Mouse (Mus musculus) limb, embryonic 14.5 days (tissue): ENCODE measurements around the gene Mgat4b. TPM values are rescaled to one million over a fixed set of nuclear protein-coding genes. Genes with fewer than 3 reads are reported as not detected.

Experiments used
- ATAC-seq: fragments of 200-750 bp; cut with Nextera tagmentation; 2 replicates; pipeline ENCODE4 v1.8.0; 2017; ENCODE audit warnings: low read depth, moderate number of reproducible peaks, moderate TSS enrichment; ENCODE audit not compliant: low FRiP score
- DNase-seq: peaks from one replicate; pipeline ENCODE4 v3.0.0-alpha.2; 2015; ENCODE audit warnings: low spot score
- H3K27ac ChIP-seq: fragments of 300-500 bp; sonication (generic); replicated peaks from 2 replicates; pipeline ENCODE4 v1.5.1; 2014; ENCODE audit warnings: low read depth, mild to moderate bottlenecking, low read length, moderate library complexity, mixed read lengths
- H3K27me3 ChIP-seq: fragments of 300-500 bp; sonication (generic); 2 replicates; pipeline ENCODE4 v1.6.1; 2014; ENCODE audit warnings: low read length, mixed read lengths; ENCODE audit not compliant: control insufficient read depth, insufficient read depth
- H3K36me3 ChIP-seq: fragments of 300-500 bp; sonication (generic); 2 replicates; pipeline ENCODE4 v1.6.1; 2014; ENCODE audit warnings: mild to moderate bottlenecking, low read length, moderate library complexity, mixed read lengths; ENCODE audit not compliant: control insufficient read depth, insufficient read depth
- H3K4me1 ChIP-seq: fragments of 300-500 bp; sonication (generic); 2 replicates; pipeline ENCODE4 v1.6.1; 2014; ENCODE audit warnings: antibody characterized with exemption, low read length, mixed read lengths; ENCODE audit not compliant: control insufficient read depth, insufficient read depth
- H3K4me2 ChIP-seq: fragments of 300-500 bp; sonication (generic); replicated peaks from 2 replicates; pipeline ENCODE4 v1.6.1; 2014; ENCODE audit warnings: low read depth, mild to moderate bottlenecking, low read length, moderate library complexity; ENCODE audit not compliant: severe bottlenecking
- H3K4me3 ChIP-seq: fragments of 300-500 bp; sonication (generic); replicated peaks from 2 replicates; pipeline ENCODE4 v1.5.1; 2014; ENCODE audit warnings: low read length
- H3K9ac ChIP-seq: fragments of 300-500 bp; sonication (generic); 2 replicates; pipeline ENCODE4 v1.6.1; 2014; ENCODE audit warnings: mild to moderate bottlenecking, low read depth, low read length, moderate library complexity; ENCODE audit not compliant: severe bottlenecking
- H3K9me3 ChIP-seq: fragments of 300-500 bp; sonication (generic); 2 replicates; pipeline ENCODE4 v1.6.1; 2016; ENCODE audit warnings: low read length; ENCODE audit not compliant: control insufficient read depth
- POLR2A ChIP-seq: fragments of 200-500 bp; IDR thresholded peaks from 2 replicates; pipeline ENCODE4 v1.8.0; 2012; ENCODE audit warnings: inconsistent platforms, mild to moderate bottlenecking, moderate library complexity, borderline replicate concordance; ENCODE audit not compliant: insufficient read depth, insufficient read length; ENCODE audit errors: extremely low read depth
- WGBS: fragments of 180-500 bp; shearing (Covaris S2); extraction: QIAGEN DNeasy Blood & Tissue Kit; methylation state at CpG from one replicate; pipeline ENCODE4 v1.1.7; 2014; 5-methylcytosine and 5-hydroxymethylcytosine counted together
- polyA plus RNA-seq, 2 experiments: library from polyadenylated mRNA; depleted of rRNA in 1 of 2; stranded (reverse) in 1 of 2; unstranded in 1 of 2; fragments of >200 nt; fragmentation: Nextera tagmentation in 1 of 2; extraction: Ambion mirVana in 1 of 2; gene quantifications; 2 replicates each; pipeline versions ENCODE4 v1.2.1 to v1.2.3; 2012 to 2014

Mgat4b gene
- polyA plus RNA-seq, 2 experiments = 21.1 to 34.5 TPM

DNA sequence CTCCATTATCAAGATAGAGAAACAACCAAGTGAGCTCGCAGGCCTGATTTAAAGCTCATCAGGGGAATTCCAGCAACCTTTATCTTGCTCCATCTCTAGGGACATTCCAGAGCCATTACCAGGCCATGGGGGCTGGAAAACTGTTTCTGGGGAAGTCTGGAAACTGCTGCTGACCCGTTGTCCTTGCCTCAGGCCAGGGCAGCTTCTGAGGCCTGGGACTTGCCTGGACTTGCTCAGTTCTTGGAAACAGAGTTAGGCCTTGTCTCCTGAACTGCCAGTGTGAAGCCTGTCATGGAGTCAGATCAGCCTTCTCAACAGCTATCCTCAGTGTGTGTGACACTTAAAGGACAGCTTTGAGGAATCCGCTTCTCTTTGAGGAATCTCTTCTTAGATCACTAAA is 41.5 kb downstream of the Mgat4b start:
- ATAC-seq (no peak), DNase-seq (no peak)
- Histone ChIP-seq H3K4me2 (no peak overlapping the region), H3K27ac (no peak overlapping the region), H3K27me3 (no peaks in the 10 kb centered on the region), H3K36me3 (peaks cover 14% of the 10 kb centered on the region), H3K9ac (peak overlapping the region; percentile 5; the same call in 1 of the 2 replicates), H3K4me1 (peaks cover 6% of the 10 kb centered on the region; the same call in 1 of the 2 replicates), H3K9me3 (no peaks in the 10 kb centered on the region), H3K4me3 (no peak overlapping the region)
- no peak for TF ChIP-seq POLR2A
- 40% methylated on average over 3 of the region's 3 CpGs for WGBS

DNA sequence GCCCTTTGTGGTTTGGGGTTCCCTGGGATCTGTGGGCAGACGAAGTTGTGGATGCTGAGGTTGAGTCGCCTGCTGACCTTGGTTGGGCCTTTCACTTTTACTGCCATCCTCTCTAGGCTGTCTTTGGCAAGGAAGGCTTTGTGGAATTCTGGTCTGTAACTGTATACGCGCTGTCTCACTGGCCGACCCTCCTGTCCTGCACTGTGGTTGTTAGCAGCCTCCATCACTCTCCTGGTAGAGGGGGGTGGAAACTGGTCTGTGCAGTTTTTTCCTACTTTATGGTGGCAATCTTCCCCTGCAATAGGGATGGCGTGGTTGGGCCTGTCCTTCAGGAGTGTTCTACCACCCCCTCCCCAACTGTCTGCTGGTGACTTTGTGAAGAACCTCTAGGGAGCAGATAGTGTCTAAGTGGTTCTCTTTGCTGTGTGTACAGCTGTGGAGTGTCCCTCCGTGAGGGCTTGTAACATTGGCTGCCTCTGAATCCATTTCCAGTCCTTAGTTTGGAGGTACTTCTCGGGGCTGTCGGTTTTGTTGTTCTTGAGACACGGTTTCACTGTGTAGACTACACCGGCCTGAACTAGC is 42.1 kb downstream of the Mgat4b start:
- 0 out of 2 replicates have a peak overlapping the region, but pooled peaks have one; percentile 20 for H3K27ac ChIP-seq
- no peak for DNase-seq
- 43% methylated on average over 11 of the region's 11 CpGs for WGBS
- peaks cover 20% of the 10 kb centered on the region for H3K36me3 ChIP-seq
- H3K4me3 ChIP-seq = no peak overlapping the region
- H3K4me1 ChIP-seq = peaks cover 6% of the 10 kb centered on the region; the same call in 1 of the 2 replicates
- H3K9me3 ChIP-seq = no peaks in the 10 kb centered on the region
- H3K9ac ChIP-seq = peak overlapping the region; percentile 5; the same call in 1 of the 2 replicates
- peak; percentile 63; the same call in 1 of the 2 replicates for ATAC-seq
- no peak overlapping the region for H3K4me2 ChIP-seq
- TF ChIP-seq POLR2A = no peak
- no peaks in the 10 kb centered on the region for H3K27me3 ChIP-seq

DNA sequence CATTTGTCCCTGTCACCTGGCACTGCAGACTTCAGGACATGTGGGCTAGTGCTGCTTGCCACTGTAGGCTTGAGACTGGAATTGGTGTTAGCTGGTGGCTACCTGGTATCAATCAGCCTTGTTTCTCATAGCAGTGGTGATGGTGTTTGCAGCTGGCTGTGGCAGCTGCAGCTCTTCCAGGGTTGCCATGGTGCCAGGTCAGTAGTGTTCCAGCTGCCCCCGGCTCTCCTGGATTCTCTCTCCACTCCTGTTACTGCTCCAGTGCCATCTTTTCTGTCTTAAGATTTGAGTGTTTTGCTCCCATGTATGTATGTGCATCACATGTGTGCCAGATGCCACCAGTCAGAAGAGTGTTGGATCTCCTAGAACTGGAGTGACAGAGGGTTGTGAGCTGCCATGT is 42.7 kb downstream of the Mgat4b start:
- ATAC-seq = no peak
- H3K27ac ChIP-seq = no peak overlapping the region
- 33% methylated on average over 1 of the region's 1 CpGs for WGBS

DNA sequence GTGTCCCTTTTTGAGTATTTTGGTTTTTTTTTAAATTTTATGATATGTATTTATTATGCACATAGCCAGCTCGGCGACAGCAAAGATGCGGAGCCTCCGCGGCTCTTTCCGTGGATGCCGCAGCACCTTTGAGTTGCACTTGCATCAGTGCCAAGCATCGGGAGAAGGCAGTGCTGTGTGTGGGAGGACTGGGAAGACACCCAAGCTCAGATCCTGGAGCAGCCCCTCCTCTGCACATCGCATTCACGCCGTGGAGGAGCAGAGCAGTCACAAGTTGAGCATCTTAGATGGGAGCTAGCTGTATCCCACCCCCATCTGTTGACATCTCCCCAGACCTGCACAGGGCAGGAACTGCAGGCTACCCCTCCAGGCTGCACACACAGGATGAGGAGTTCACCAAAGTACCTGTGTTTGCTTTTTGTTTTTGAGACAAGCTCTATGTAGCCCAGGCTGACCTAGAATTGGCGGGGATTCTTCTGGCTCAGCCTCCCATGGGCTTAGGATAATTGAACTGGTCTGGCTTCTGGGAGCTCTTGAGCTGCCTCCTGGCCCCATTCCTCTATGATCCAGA is 43.4 kb downstream of the Mgat4b start:
- H3K4me2 ChIP-seq = no peak overlapping the region
- ATAC-seq (no peak), DNase-seq (no peak)
- H3K27ac ChIP-seq = no peak overlapping the region
- no peak overlapping the region for H3K9ac ChIP-seq
- peaks cover 33% of the 10 kb centered on the region for H3K36me3 ChIP-seq
- no peaks in the 10 kb centered on the region for H3K9me3 ChIP-seq
- TF ChIP-seq POLR2A = no peak
- no peaks in the 10 kb centered on the region for H3K27me3 ChIP-seq
- H3K4me1 ChIP-seq = peaks cover 6% of the 10 kb centered on the region; the same call in 1 of the 2 replicates
- H3K4me3 ChIP-seq = no peak overlapping the region
- 80% methylated on average over 12 of the region's 12 CpGs for WGBS

More for the DNA sequence above, 42.7 kb downstream of the Mgat4b start:
- no peak overlapping the region for H3K4me3 ChIP-seq
- H3K4me2 ChIP-seq = no peak overlapping the region
- peaks cover 6% of the 10 kb centered on the region; the same call in 1 of the 2 replicates for H3K4me1 ChIP-seq
- no peak overlapping the region for H3K9ac ChIP-seq
- TF ChIP-seq POLR2A = no peak
- no peaks in the 10 kb centered on the region for H3K27me3 ChIP-seq
- peaks cover 26% of the 10 kb centered on the region for H3K36me3 ChIP-seq
- DNase-seq = no peak
- no peaks in the 10 kb centered on the region for H3K9me3 ChIP-seq

DNA sequence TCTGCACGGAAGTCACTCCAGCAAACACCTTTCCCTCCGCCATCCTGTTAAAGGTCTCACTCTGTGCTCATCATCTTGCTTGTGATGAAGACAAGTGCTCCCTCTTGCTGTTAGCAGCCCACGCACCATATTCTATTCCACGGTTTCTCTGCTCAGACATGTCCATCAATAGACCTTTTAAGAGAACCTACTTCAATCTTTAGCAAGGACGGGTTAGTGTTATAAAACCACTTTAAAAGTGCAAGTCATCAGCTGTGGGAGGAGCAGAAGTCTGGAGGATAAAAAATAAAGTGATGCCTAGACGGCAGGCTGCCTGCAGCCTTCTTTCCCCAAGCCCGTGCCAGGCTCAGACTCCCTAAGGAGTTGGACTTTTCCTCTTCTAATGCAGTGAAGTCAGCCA is 45.9 kb downstream of the Mgat4b start:
- Histone ChIP-seq H3K27me3 (no peaks in the 10 kb centered on the region), H3K4me1 (peaks cover 6% of the 10 kb centered on the region; the same call in 1 of the 2 replicates), H3K9ac (no peak overlapping the region), H3K4me3 (no peak overlapping the region), H3K27ac (no peak overlapping the region), H3K9me3 (no peaks in the 10 kb centered on the region), H3K4me2 (no peak overlapping the region), H3K36me3 (peaks cover 58% of the 10 kb centered on the region)
- DNase-seq (no peak), ATAC-seq (no peak)
- no peak for TF ChIP-seq POLR2A
- WGBS = 82% methylated on average over 7 of the region's 7 CpGs
